Mouse (Mus musculus) bone marrow, adult 2 months (tissue): Measurements from ENCODE around the gene Pfas. TPM values are rescaled to one million over a fixed set of nuclear protein-coding genes. Genes with fewer than 3 reads are reported as not detected.

ENCODE experiments used
- H3K27ac ChIP-seq: fragments of 200-500 bp; 2 replicates; pipeline ENCODE4 v1.5.1; 2012; ENCODE audit warnings: low read depth, mild to moderate bottlenecking, control low read depth, inconsistent platforms, low read length; ENCODE audit not compliant: control insufficient read depth, poor library complexity, insufficient read depth
- H3K4me1 ChIP-seq: fragments of 200-500 bp; 2 replicates; pipeline ENCODE4 v1.6.1; 2011; ENCODE audit warnings: low read length; ENCODE audit not compliant: control insufficient read depth, insufficient read depth
- H3K4me3 ChIP-seq: fragments of 200-500 bp; replicated peaks from 2 replicates; pipeline ENCODE3; 2011; ENCODE audit warnings: mild to moderate bottlenecking, low read depth, low read length, control low read depth; ENCODE audit not compliant: control insufficient read depth
- CTCF ChIP-seq: fragments of 200-500 bp; IDR thresholded peaks from 2 replicates; pipeline ENCODE4 v1.5.1; 2011; ENCODE audit warnings: low read length, control low read depth; ENCODE audit not compliant: control insufficient read depth, insufficient read depth
- POLR2A ChIP-seq: fragments of 200-500 bp; IDR thresholded peaks from 2 replicates; pipeline ENCODE4 v1.6.1; 2011; ENCODE audit warnings: low read depth, mild to moderate bottlenecking, control low read depth, low read length, borderline replicate concordance; ENCODE audit not compliant: control insufficient read depth
- whole genome bisulfite sequencing: fragments of 180-500 bp; shearing (Covaris S2); methylation state at CpG from one replicate; pipeline ENCODE4 v1.1.7; 2018; 5-methylcytosine and 5-hydroxymethylcytosine counted together
- polyA plus RNA-seq: library from polyadenylated mRNA; stranded (reverse); fragments of >200 nt; gene quantifications from 2 replicates; pipeline ENCODE4 v1.2.4, GENCODE M21; 2011; ENCODE audit warnings: low replicate concordance; ENCODE audit not compliant: missing spikeins, insufficient read depth, insufficient read length

Gene Pfas
- polyA plus RNA-seq, 1 experiment, result 34.4 TPM

DNA sequence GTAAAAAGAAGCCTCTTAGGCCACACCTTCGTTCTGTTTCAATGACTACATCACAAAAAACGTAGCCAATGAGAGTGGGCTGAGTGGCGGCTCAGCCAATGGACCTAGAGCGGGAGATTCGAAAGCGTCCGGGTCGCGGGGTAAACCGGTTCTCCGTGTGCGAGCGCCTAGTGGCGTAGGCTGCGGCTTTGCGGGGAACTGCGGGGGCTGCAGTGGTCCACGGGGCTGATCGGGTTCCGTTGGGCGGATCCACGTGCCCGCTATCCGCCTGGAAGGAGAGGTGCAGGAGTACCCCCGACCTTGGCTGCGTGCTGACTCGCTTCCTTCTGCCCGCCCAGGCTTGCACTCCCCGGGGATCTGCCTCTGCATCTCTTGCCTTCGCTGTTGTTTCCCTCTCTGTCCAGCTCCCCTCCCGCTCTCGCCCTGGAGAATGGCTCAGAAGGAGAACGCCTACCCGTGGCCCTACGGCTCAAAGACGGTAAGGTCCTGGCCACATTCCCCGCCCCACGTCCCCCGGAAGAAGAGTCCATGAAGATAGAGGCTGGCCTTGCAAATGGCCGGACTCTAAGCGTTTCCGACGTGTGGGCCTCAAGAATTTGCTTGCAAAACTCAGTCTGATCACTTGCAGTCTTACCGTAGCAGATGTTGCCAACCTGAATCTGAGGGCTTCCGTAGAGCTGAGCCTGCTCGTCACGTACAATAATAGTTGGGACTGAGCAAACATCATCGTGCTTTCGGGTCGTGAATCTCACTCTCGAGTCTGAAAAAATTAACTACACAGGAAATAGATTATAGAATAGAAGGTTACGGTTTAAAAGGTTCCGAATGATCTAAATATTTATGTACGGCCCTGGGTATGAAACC, 37.5 kb upstream of the Pfas start, which contains the start of gene Aurkb:
Gene Aurkb, plus strand, starts transcription at position 117 of the 864 bp plus-strand sequence.
- WGBS, result under 1% methylated on average over 54 of the region's 54 CpGs
- peak within 1 kb of the TSS; percentile 81 for H3K27ac ChIP-seq
- peaks cover 1% of the 10 kb centered on the region; the same call in 1 of the 2 replicates for H3K4me1 ChIP-seq
- TF ChIP-seq CTCF (0 out of 2 replicates have a peak, but pooled peaks have one; percentile 15), POLR2A (peak; percentile 80; the same call in 1 of the 2 replicates)
- peak within 1 kb of the TSS; percentile 86 for H3K4me3 ChIP-seq

DNA sequence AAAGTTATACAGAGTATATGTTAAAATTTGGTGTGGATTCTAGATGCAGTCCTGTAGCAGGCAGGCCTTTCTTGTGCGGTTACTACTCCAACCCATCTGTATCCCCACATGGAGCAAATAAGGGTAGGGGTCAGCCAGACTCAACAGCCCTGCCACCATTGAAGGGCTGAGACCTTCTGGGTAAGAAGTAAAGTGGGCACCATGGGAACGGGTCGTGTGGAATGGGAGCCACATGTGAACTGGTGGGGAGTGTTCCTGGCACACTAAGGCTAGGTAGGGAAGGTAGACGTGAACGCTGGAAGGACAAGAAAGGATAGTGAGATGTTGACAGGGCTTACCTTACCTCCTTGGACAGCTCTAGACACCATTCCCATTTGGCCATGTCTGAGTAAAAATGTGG, 29.9 kb upstream of the Pfas start:
- no peak for TF ChIP-seq POLR2A
- no peak for TF ChIP-seq CTCF
- 87% methylated on average over 5 of the region's 5 CpGs for WGBS
- peaks cover 8% of the 10 kb centered on the region; the same call in 1 of the 2 replicates for H3K4me1 ChIP-seq
- no peak overlapping the region for H3K4me3 ChIP-seq
- H3K27ac ChIP-seq, result no peak overlapping the region

DNA sequence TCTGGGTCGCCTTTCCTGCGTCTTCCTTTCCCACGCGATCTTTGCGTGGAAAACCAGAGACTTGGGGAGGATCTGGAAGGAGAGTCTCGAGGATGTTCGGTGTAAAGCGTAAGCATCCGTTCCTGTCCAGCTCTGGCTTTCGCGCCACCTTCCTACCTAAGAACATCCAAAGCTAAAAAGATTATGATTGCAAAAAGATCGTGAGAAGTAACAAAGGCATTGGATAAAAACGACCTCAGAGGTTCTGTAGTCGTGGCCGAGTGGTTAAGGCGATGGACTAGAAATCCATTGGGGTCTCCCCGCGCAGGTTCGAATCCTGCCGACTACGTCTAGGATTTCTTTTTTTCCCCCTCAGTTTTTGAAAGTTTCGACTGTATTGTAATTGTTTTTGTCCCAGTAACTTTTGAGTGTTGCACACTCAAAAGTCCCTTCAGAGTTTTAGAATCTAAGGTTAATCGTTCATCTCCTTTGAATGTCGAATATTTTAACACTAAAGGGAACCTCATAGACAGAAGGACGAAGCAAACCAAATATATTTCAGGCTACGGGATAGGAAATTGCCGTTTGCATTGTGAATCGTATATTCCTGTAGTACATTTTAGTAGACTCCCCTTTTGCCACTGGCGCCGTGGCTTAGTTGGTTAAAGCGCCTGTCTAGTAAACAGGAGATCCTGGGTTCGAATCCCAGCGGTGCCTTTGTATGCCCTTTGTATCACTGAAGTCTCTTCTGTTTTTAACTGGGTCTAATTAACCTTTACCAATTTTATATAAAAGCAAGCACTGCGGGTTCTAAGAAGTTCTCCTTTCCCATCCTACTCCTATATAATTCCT, 29.2 kb upstream of the Pfas start:
- under 1% methylated on average over 34 of the region's 34 CpGs for WGBS
- TF ChIP-seq CTCF (no peak), POLR2A (no peak)
- H3K27ac ChIP-seq, result peak overlapping the region; percentile 37
- peak overlapping the region; percentile 74 for H3K4me3 ChIP-seq
- H3K4me1 ChIP-seq, result peaks cover 9% of the 10 kb centered on the region; the same call in 1 of the 2 replicates

DNA sequence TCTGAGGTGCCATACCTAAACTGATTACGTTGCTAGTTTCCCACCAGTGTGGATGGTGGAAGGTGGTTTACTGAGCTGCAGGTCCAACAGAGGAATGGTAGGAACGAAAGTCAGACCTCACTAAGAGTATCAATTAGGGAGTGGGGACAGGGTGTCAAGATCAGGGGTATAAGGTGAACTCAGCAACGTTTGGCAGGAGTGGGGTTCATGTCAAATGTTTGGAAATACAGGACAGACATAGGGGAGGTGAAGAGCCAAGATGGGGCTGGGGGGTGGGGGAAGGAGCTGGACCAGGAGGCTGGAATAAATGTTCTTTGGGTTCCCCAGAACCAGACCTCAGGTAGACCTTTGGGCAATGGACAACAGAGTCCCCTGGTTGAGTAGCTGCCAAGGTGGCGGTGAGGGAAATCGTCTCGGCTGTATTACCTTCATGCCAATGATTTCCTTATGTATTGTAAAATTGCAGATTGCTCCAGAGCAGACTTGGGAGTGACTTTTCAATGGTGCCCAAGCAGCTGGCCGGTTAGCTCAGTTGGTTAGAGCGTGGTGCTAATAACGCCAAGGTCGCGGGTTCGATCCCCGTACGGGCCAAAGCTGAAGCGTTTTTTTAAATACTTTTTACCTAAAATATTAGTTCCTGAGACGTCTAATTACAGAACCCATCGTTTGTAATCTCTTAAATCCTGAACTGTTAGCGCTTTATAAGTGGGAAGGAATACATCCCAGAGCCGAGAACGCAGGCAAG, 28.4 kb upstream of the Pfas start:
- Histone ChIP-seq H3K27ac (peak overlapping the region; percentile 37), H3K4me3 (peak overlapping the region; percentile 74), H3K4me1 (peaks cover 9% of the 10 kb centered on the region; the same call in 1 of the 2 replicates)
- TF ChIP-seq CTCF (no peak), POLR2A (no peak)
- 9% methylated on average over 20 of the region's 20 CpGs for WGBS

DNA sequence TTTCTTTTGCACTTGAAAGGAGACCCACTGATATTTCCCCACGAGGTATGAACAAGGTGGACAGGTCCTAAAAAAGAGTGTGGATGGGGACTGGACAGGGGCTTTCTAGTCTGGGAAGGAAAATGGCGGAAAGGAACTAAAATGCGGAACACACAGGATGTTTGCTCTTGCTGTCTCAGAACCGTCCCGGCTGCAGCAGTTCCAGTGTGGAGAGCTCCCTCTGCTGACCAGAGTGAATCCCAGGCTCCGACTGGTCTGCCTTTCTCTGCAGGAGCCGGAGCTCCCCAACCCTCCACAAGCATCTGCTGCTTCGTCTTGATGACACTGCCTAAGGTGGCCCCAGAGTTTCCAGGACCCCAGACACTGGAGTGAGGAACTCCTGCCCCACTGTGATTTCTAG, 27.6 kb upstream of the Pfas start:
- peak overlapping the region; percentile 29 for H3K4me3 ChIP-seq
- TF ChIP-seq CTCF (peak; percentile 94), POLR2A (no peak)
- 3% methylated on average over 8 of the region's 8 CpGs for WGBS
- peaks cover 9% of the 10 kb centered on the region; the same call in 1 of the 2 replicates for H3K4me1 ChIP-seq
- peak overlapping the region; percentile 18; the same call in 1 of the 2 replicates for H3K27ac ChIP-seq

DNA sequence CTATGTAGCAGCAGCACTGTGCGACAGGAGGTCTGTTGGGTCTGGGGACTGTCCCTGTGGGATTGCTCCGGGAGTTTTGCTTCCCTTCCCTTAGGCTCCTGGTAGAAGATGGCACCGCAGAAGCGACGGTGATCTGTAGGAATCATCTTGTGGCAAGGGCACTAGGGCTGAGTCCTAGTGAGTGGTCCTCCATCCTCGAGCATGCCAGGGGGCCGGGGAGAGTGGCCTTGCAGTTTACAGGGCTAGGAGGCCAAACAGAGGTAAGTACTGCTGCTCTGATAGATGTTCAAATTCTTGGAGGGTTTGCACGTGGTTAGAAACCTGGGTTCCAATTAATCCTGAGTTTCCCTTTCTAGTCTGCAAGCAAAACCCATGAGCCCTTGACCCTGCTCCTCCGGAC, 27.2 kb upstream of the Pfas start:
- TF ChIP-seq CTCF (no peak), POLR2A (no peak)
- H3K27ac ChIP-seq, result peak overlapping the region; percentile 18; the same call in 1 of the 2 replicates
- WGBS, result 87% methylated on average over 9 of the region's 9 CpGs
- H3K4me3 ChIP-seq, result no peak overlapping the region
- H3K4me1 ChIP-seq, result peaks cover 9% of the 10 kb centered on the region; the same call in 1 of the 2 replicates

DNA sequence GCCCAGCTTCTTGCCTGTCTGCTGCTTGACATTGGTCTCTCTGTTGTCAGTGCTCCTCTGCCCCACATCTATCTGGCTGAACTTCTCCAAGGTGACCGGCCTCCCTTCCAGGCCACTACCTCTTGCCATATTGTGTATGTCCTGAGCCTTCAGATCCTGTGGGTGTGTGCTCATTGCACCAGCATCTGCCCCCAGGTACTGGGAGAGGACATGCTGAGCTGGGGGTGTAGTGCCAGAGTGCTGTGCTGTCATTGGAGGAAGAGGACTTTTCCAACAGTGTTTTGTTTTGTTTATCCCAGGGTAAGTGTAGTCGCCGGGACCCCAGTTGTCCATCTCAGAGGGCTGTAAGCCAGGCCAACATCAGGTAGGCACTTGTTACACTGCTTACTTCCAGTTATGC, 26.3 kb upstream of the Pfas start:
- 92% methylated on average over 3 of the region's 3 CpGs for WGBS
- peaks cover 9% of the 10 kb centered on the region; the same call in 1 of the 2 replicates for H3K4me1 ChIP-seq
- H3K27ac ChIP-seq, result peak overlapping the region; percentile 23; the same call in 1 of the 2 replicates
- no peak for TF ChIP-seq CTCF
- TF ChIP-seq POLR2A, result no peak
- no peak overlapping the region for H3K4me3 ChIP-seq

DNA sequence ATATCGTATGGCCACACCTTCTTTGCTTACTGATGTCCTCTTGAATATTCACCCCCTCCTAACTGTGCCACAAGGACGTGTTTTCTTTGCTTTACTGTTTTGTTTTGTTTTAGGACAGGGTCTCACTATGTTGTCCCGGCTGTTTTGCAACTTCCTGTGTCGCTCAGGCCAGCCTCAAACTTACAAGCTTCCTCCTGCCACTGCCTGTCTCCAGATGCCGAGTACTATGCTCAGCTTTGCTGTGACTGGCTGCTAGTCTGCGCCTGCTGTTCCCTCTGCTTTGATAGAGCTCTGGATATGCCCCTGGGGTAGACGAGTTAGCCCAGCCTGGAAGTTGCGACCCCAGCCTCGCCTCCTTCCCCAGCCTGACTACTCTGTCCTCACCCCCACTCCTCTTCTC, 25.3 kb upstream of the Pfas start:
- Histone ChIP-seq H3K4me1 (peaks cover 9% of the 10 kb centered on the region; the same call in 1 of the 2 replicates), H3K4me3 (peak overlapping the region; percentile 6), H3K27ac (peak overlapping the region; percentile 76)
- WGBS, result 44% methylated on average over 9 of the region's 9 CpGs
- no peak for TF ChIP-seq CTCF
- no peak for TF ChIP-seq POLR2A
